Mouse (Mus musculus) megakaryocyte-erythroid progenitor cell, adult 5 weeks (primary cell): ENCODE data around the gene Luzp2. TPM values are rescaled to one million over a fixed set of nuclear protein-coding genes. Genes with fewer than 3 reads are reported as not detected.

ENCODE experiments used
- polyA plus RNA-seq: library from polyadenylated mRNA; stranded (reverse); fragments of >175 nt; gene quantifications from 2 replicates; pipeline ENCODE4 v1.2.3, GENCODE M21; 2012

The Luzp2 gene
- polyA plus RNA-seq, result not detected in 2 replicates

GRCm38 (mm10) chr7:54835372-54835851, at the start of gene Luzp2:
Luzp2 (plus strand) TSS chr7:54835498.

